Mouse (Mus musculus) hindbrain, embryonic 15.5 days (tissue): Measurements from ENCODE around the gene Smarcd3. TPM values are rescaled to one million over a fixed set of nuclear protein-coding genes. Genes with fewer than 3 reads are reported as not detected.
A peak's percentile ranks its signal among the peaks of the same experiment; 100 is the strongest.

Experiments
- ATAC-seq: fragments of 200-750 bp; cut with Nextera tagmentation; 2 replicates; pipeline ENCODE4 v1.8.0; 2017; ENCODE audit warnings: low read depth, moderate number of reproducible peaks, moderate TSS enrichment; ENCODE audit not compliant: low FRiP score
- H3K27ac ChIP-seq: fragments of 300-500 bp; sonication (generic); replicated peaks from 2 replicates; pipeline ENCODE4 v1.5.1; 2015; ENCODE audit warnings: mild to moderate bottlenecking, inconsistent platforms
- H3K27me3 ChIP-seq: fragments of 300-500 bp; sonication (generic); 2 replicates; pipeline ENCODE4 v1.6.1; 2015; ENCODE audit warnings: control low read depth, inconsistent platforms
- H3K36me3 ChIP-seq: fragments of 300-500 bp; sonication (generic); 2 replicates; pipeline ENCODE4 v1.6.1; 2015; ENCODE audit warnings: control low read depth, inconsistent platforms
- H3K4me1 ChIP-seq: fragments of 300-500 bp; sonication (generic); replicated peaks from 2 replicates; pipeline ENCODE4 v1.6.1; 2015; ENCODE audit warnings: control low read depth, inconsistent platforms
- H3K4me2 ChIP-seq: fragments of 300-500 bp; sonication (generic); 2 replicates; pipeline ENCODE4 v1.6.1; 2015; ENCODE audit warnings: moderate library complexity, mild to moderate bottlenecking, inconsistent platforms
- H3K4me3 ChIP-seq: fragments of 300-500 bp; sonication (generic); 2 replicates; pipeline ENCODE4 v1.5.1; 2015; ENCODE audit warnings: mild to moderate bottlenecking, inconsistent platforms
- H3K9ac ChIP-seq: fragments of 300-500 bp; sonication (generic); 2 replicates; pipeline ENCODE4 v1.6.1; 2015; ENCODE audit warnings: inconsistent platforms
- H3K9me3 ChIP-seq: fragments of 300-500 bp; sonication (generic); 2 replicates; pipeline ENCODE4 v1.6.1; 2016; ENCODE audit warnings: control low read depth, inconsistent platforms
- WGBS: fragments of 180-500 bp; shearing (Covaris S2); methylation state at CpG from one replicate; pipeline ENCODE4 v1.1.7; 2015; 5-methylcytosine and 5-hydroxymethylcytosine counted together
- polyA plus RNA-seq: library from polyadenylated mRNA; unstranded; fragments of >200 nt; fragmentation: Nextera tagmentation; extraction: Ambion mirVana; gene quantifications from 2 replicates; pipeline ENCODE4 v1.2.1, GENCODE M21; 2015

The Smarcd3 gene
- 134 and 138 TPM in 2 replicates for polyA plus RNA-seq

- peak; percentile 90 for ATAC-seq
- Histone ChIP-seq H3K27ac (peak within 1 kb of the TSS; percentile 73), H3K36me3 (no peaks in the 10 kb centered on the region), H3K9ac (peak within 1 kb of the TSS; percentile 77), H3K9me3 (no peaks in the 10 kb centered on the region), H3K4me3 (peak within 1 kb of the TSS; percentile 66), H3K27me3 (no peaks in the 10 kb centered on the region), H3K4me1 (peaks cover 48% of the 10 kb centered on the region), H3K4me2 (peak within 1 kb of the TSS; percentile 64)
- 4% methylated on average over 28 of the region's 37 CpGs for WGBS
These were observed at the start of gene Smarcd3 for GRCm38 (mm10) chr5:24623986-24624821. Smarcd3 (minus strand) TSS chr5:24624411.

- Histone ChIP-seq H3K9ac (no peak overlapping the region), H3K27ac (no peak overlapping the region), H3K4me1 (no peaks in the 10 kb centered on the region), H3K9me3 (no peaks in the 10 kb centered on the region), H3K27me3 (no peaks in the 10 kb centered on the region), H3K4me3 (no peak overlapping the region), H3K36me3 (no peaks in the 10 kb centered on the region), H3K4me2 (no peak overlapping the region)
- no peak for ATAC-seq
- 80% methylated on average over 6 of the region's 6 CpGs for WGBS
These were observed 37.2 kb upstream of the Smarcd3 start for GRCm38 (mm10) chr5:24661457-24661856.

- Histone ChIP-seq H3K36me3 (no peaks in the 10 kb centered on the region), H3K4me3 (no peak overlapping the region), H3K4me1 (no peaks in the 10 kb centered on the region), H3K27me3 (no peaks in the 10 kb centered on the region), H3K27ac (no peak overlapping the region), H3K9me3 (no peaks in the 10 kb centered on the region), H3K4me2 (no peak overlapping the region), H3K9ac (no peak overlapping the region)
- 97% methylated on average over 3 of the region's 4 CpGs for WGBS
- no peak for ATAC-seq
These were observed 35.7 kb upstream of the Smarcd3 start for GRCm38 (mm10) chr5:24659708-24660423.

GRCm38 (mm10) chr5:24657113-24657512 lies 32.9 kb upstream of the Smarcd3 start:
- 15% methylated on average over 2 of the region's 2 CpGs for WGBS
- Histone ChIP-seq H3K27me3 (no peaks in the 10 kb centered on the region), H3K9ac (no peak overlapping the region), H3K36me3 (no peaks in the 10 kb centered on the region), H3K4me3 (no peak overlapping the region), H3K4me1 (peaks cover 3% of the 10 kb centered on the region; the same call in 1 of the 2 replicates), H3K4me2 (no peak overlapping the region), H3K9me3 (no peaks in the 10 kb centered on the region), H3K27ac (no peak overlapping the region)
- peak; percentile 52; the same call in 1 of the 2 replicates for ATAC-seq

- no peak for ATAC-seq
- no peak overlapping the region for H3K4me3 ChIP-seq
- 86% methylated on average over 6 of the region's 6 CpGs for WGBS
These were observed 30.3 kb upstream of the Smarcd3 start for GRCm38 (mm10) chr5:24654491-24654890.

GRCm38 (mm10) chr5:24652780-24653179 lies 28.6 kb upstream of the Smarcd3 start:
- H3K27me3 ChIP-seq: no peaks in the 10 kb centered on the region
- no peaks in the 10 kb centered on the region for H3K36me3 ChIP-seq
- no peak overlapping the region for H3K4me2 ChIP-seq
- peaks cover 8% of the 10 kb centered on the region; the same call in 1 of the 2 replicates for H3K4me1 ChIP-seq
- H3K9ac ChIP-seq: no peak overlapping the region
- H3K27ac ChIP-seq: no peak overlapping the region
- no peaks in the 10 kb centered on the region for H3K9me3 ChIP-seq
- WGBS: 88% methylated on average over 5 of the region's 5 CpGs
- 0 out of 2 replicates have a peak, but pooled peaks have one; percentile 21 for ATAC-seq
- no peak overlapping the region for H3K4me3 ChIP-seq

More at GRCm38 (mm10) chr5:24654491-24654890, 30.3 kb upstream of the Smarcd3 start:
- Histone ChIP-seq H3K4me2 (no peak overlapping the region), H3K27ac (no peak overlapping the region), H3K9me3 (no peaks in the 10 kb centered on the region), H3K9ac (no peak overlapping the region), H3K4me1 (peaks cover 8% of the 10 kb centered on the region; the same call in 1 of the 2 replicates), H3K27me3 (no peaks in the 10 kb centered on the region), H3K36me3 (no peaks in the 10 kb centered on the region)

- H3K36me3 ChIP-seq: no peaks in the 10 kb centered on the region
- no peak overlapping the region for H3K4me3 ChIP-seq
- H3K4me2 ChIP-seq: no peak overlapping the region
- no peaks in the 10 kb centered on the region for H3K27me3 ChIP-seq
- no peak overlapping the region for H3K9ac ChIP-seq
- no peaks in the 10 kb centered on the region for H3K9me3 ChIP-seq
- peak; percentile 66 for ATAC-seq
- no peak overlapping the region for H3K27ac ChIP-seq
- 27% methylated on average over 25 of the region's 25 CpGs for WGBS
- peaks cover 8% of the 10 kb centered on the region; the same call in 1 of the 2 replicates for H3K4me1 ChIP-seq
These were observed 27.8 kb upstream of the Smarcd3 start for GRCm38 (mm10) chr5:24651768-24652752.

- H3K27me3 ChIP-seq: no peaks in the 10 kb centered on the region
- peaks cover 8% of the 10 kb centered on the region; the same call in 1 of the 2 replicates for H3K4me1 ChIP-seq
- WGBS: 85% methylated on average over 6 of the region's 6 CpGs
- no peaks in the 10 kb centered on the region for H3K36me3 ChIP-seq
- no peak overlapping the region for H3K9ac ChIP-seq
- ATAC-seq: no peak
- H3K9me3 ChIP-seq: no peaks in the 10 kb centered on the region
- H3K4me2 ChIP-seq: no peak overlapping the region
- H3K27ac ChIP-seq: no peak overlapping the region
- H3K4me3 ChIP-seq: no peak overlapping the region
These were observed 27.1 kb upstream of the Smarcd3 start for GRCm38 (mm10) chr5:24651356-24651755.

- H3K4me3 ChIP-seq: no peak overlapping the region
- H3K9ac ChIP-seq: no peak overlapping the region
- peaks cover 8% of the 10 kb centered on the region; the same call in 1 of the 2 replicates for H3K4me1 ChIP-seq
- no peaks in the 10 kb centered on the region for H3K27me3 ChIP-seq
- no peaks in the 10 kb centered on the region for H3K36me3 ChIP-seq
- H3K4me2 ChIP-seq: no peak overlapping the region
- no peaks in the 10 kb centered on the region for H3K9me3 ChIP-seq
- H3K27ac ChIP-seq: no peak overlapping the region
- 82% methylated on average over 7 of the region's 7 CpGs for WGBS
- ATAC-seq: no peak
These were observed 25.5 kb upstream of the Smarcd3 start for GRCm38 (mm10) chr5:24649701-24650100.

- Histone ChIP-seq H3K27ac (no peak overlapping the region), H3K9ac (no peak overlapping the region), H3K4me1 (peaks cover 8% of the 10 kb centered on the region; the same call in 1 of the 2 replicates), H3K36me3 (no peaks in the 10 kb centered on the region), H3K4me3 (no peak overlapping the region), H3K27me3 (no peaks in the 10 kb centered on the region), H3K4me2 (no peak overlapping the region), H3K9me3 (no peaks in the 10 kb centered on the region)
- ATAC-seq: no peak
- 65% methylated on average over 4 of the region's 4 CpGs for WGBS
These were observed 25.0 kb upstream of the Smarcd3 start for GRCm38 (mm10) chr5:24649231-24649630.

GRCm38 (mm10) chr5:24645454-24645853 lies 21.2 kb upstream of the Smarcd3 start:
- Histone ChIP-seq H3K27me3 (no peaks in the 10 kb centered on the region), H3K9ac (no peak overlapping the region), H3K9me3 (no peaks in the 10 kb centered on the region), H3K36me3 (no peaks in the 10 kb centered on the region), H3K4me3 (no peak overlapping the region), H3K4me1 (no peaks in the 10 kb centered on the region), H3K27ac (no peak overlapping the region), H3K4me2 (no peak overlapping the region)
- no peak for ATAC-seq
- 77% methylated on average over 1 of the region's 1 CpGs for WGBS
